Mouse (Mus musculus) testis, adult 2 months (tissue): Measurements from ENCODE around the gene Mlc1. TPM values are rescaled to one million over a fixed set of nuclear protein-coding genes. Genes with fewer than 3 reads are reported as not detected.

Experiments
- H3K27ac ChIP-seq: fragments of 200-500 bp; 2 replicates; pipeline ENCODE4 v1.5.1; 2012; ENCODE audit warnings: low read depth, low read length; ENCODE audit not compliant: control insufficient read depth, insufficient read depth
- H3K27me3 ChIP-seq: fragments of 200-500 bp; 2 replicates; pipeline ENCODE4 v1.6.1; 2012; ENCODE audit warnings: mild to moderate bottlenecking, low read length, moderate library complexity; ENCODE audit not compliant: control insufficient read depth, insufficient read depth
- H3K36me3 ChIP-seq: fragments of 200-500 bp; 2 replicates; pipeline ENCODE4 v1.6.1; 2012; ENCODE audit warnings: mild to moderate bottlenecking, low read length; ENCODE audit not compliant: control insufficient read depth, insufficient read depth
- H3K4me1 ChIP-seq: fragments of 200-500 bp; 2 replicates; pipeline ENCODE4 v1.6.1; 2012; ENCODE audit warnings: low read length; ENCODE audit not compliant: control insufficient read depth, insufficient read depth
- H3K4me3 ChIP-seq: fragments of 200-500 bp; 2 replicates; pipeline ENCODE4 v1.5.1; 2012; ENCODE audit warnings: low read depth, mild to moderate bottlenecking, low read length, moderate library complexity, mixed read lengths; ENCODE audit not compliant: control insufficient read depth
- CTCF ChIP-seq: fragments of 200-500 bp; IDR thresholded peaks from 2 replicates; pipeline ENCODE4 v1.5.1; 2012; ENCODE audit warnings: low read depth, mild to moderate bottlenecking, inconsistent platforms, low read length, moderate library complexity; ENCODE audit not compliant: control insufficient read depth, insufficient read depth, insufficient replicate concordance
- POLR2A ChIP-seq: fragments of 200-500 bp; IDR thresholded peaks from 2 replicates; pipeline ENCODE4 v1.6.1; 2012; ENCODE audit warnings: low read depth, mild to moderate bottlenecking, inconsistent platforms, low read length, moderate library complexity; ENCODE audit not compliant: control insufficient read depth
- polyA plus RNA-seq: library from polyadenylated mRNA; depleted of rRNA; stranded (reverse); fragments of >200 nt; gene quantifications from 2 replicates; pipeline ENCODE4 v1.2.3, GENCODE M21; 2012; rRNA removed

Gene Mlc1
- polyA plus RNA-seq, 1 experiment, result 56.3 TPM

GRCm38 (mm10) chr15:88917126-88917525 is 61.7 kb downstream of the Mlc1 start:
- no peak overlapping the region for H3K4me3 ChIP-seq
- TF ChIP-seq CTCF (no peak), POLR2A (no peak)
- H3K4me1 ChIP-seq, result no peaks in the 10 kb centered on the region
- H3K27me3 ChIP-seq, result no peaks in the 10 kb centered on the region
- H3K27ac ChIP-seq, result no peak overlapping the region
- no peaks in the 10 kb centered on the region for H3K36me3 ChIP-seq

GRCm38 (mm10) chr15:88916366-88916765 is 62.4 kb downstream of the Mlc1 start:
- no peaks in the 10 kb centered on the region for H3K36me3 ChIP-seq
- no peaks in the 10 kb centered on the region for H3K4me1 ChIP-seq
- H3K27ac ChIP-seq, result no peak overlapping the region
- no peak for TF ChIP-seq POLR2A
- no peak for TF ChIP-seq CTCF
- H3K27me3 ChIP-seq, result no peaks in the 10 kb centered on the region
- H3K4me3 ChIP-seq, result no peak overlapping the region

GRCm38 (mm10) chr15:88915046-88915445 is 63.8 kb downstream of the Mlc1 start:
- H3K27ac ChIP-seq, result no peak overlapping the region
- no peaks in the 10 kb centered on the region for H3K4me1 ChIP-seq
- no peak for TF ChIP-seq POLR2A
- TF ChIP-seq CTCF, result no peak
- no peaks in the 10 kb centered on the region for H3K27me3 ChIP-seq
- H3K36me3 ChIP-seq, result no peaks in the 10 kb centered on the region
- no peak overlapping the region for H3K4me3 ChIP-seq

- Histone ChIP-seq H3K4me1 (no peaks in the 10 kb centered on the region), H3K36me3 (no peaks in the 10 kb centered on the region), H3K27ac (no peak overlapping the region), H3K27me3 (no peaks in the 10 kb centered on the region), H3K4me3 (no peak overlapping the region)
- TF ChIP-seq POLR2A (no peak), CTCF (no peak)
These were observed 72.5 kb downstream of the Mlc1 start for GRCm38 (mm10) chr15:88906347-88906746.

Other genes starting within 250 kb of the Mlc1 start
- 13.6 and 14.4 TPM in 2 replicates for gene Brd1, start 244.8 kb downstream of the Mlc1 start, polyA plus RNA-seq
- gene Zbed4, start 227.3 kb downstream of the Mlc1 start, polyA plus RNA-seq, result 14.4 and 16.8 TPM in 2 replicates
- gene Alg12, start 159.7 kb downstream of the Mlc1 start, polyA plus RNA-seq, result 24.6 and 32.8 TPM in 2 replicates
- 347 and 372 TPM in 2 replicates for gene Creld2, start 159.4 kb downstream of the Mlc1 start, polyA plus RNA-seq
- gene Pim3, start 116.8 kb downstream of the Mlc1 start, polyA plus RNA-seq, result 10.8 and 13.2 TPM in 2 replicates
- gene Ttll8, start 24.6 kb downstream of the Mlc1 start, polyA plus RNA-seq, result 171 and 179 TPM in 2 replicates
- gene Mov10l1, start 3.9 kb upstream of the Mlc1 start, polyA plus RNA-seq, result 56.1 and 58.4 TPM in 2 replicates
- 2.6 and 3.6 TPM in 2 replicates for gene Panx2, start 80.7 kb upstream of the Mlc1 start, polyA plus RNA-seq
- 17.3 and 19.7 TPM in 2 replicates for gene Trabd, start 96.1 kb upstream of the Mlc1 start, polyA plus RNA-seq
- gene Selenoo, start 110.1 kb upstream of the Mlc1 start, polyA plus RNA-seq, result 10.5 and 10.7 TPM in 2 replicates
- gene Tubgcp6, start 144.1 kb upstream of the Mlc1 start, polyA plus RNA-seq, result 9.9 and 10.5 TPM in 2 replicates
- 4.0 and 4.5 TPM in 2 replicates for gene Hdac10, start 149.7 kb upstream of the Mlc1 start, polyA plus RNA-seq
- gene Mapk12, start 161.7 kb upstream of the Mlc1 start, polyA plus RNA-seq, result 0.79 and 1.0 TPM in 2 replicates
- gene Mapk11, start 170.6 kb upstream of the Mlc1 start, polyA plus RNA-seq, result 2.0 and 2.6 TPM in 2 replicates
- gene Plxnb2, start 201.8 kb upstream of the Mlc1 start, polyA plus RNA-seq, result 91.0 and 107 TPM in 2 replicates
- gene Dennd6b, start 217.5 kb upstream of the Mlc1 start, polyA plus RNA-seq, result 55.5 and 58.5 TPM in 2 replicates
- 49.8 and 59.3 TPM in 2 replicates for gene Ppp6r2, start 232.5 kb upstream of the Mlc1 start, polyA plus RNA-seq